Mouse (Mus musculus): ENCODE data around the gene Gm11541.

Gene Gm11541

DNA sequence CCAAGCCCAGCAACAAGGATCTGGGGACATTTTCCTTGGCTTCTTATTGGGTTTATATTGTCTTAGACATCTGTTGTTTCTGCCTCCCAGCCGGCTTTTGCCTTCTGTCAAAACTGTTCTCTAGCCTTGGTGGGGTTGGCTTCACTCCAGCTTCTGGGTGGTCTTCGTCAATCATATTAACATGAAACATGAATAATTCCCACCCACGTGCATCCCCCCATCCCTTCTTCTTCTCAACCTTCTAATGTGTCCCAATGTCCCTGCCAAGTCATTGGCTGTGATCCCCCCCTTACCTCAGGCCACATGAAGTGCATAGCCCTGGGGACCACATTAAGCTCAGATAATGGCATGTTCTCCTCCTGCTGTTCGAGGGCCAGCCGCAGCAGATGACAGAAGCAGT, at the start of gene Gm11541:
Gm11541 (minus strand) TSS at position 28 of the 400 bp plus-strand sequence.
- DNase-seq = peak; percentile 18 to 30

DNA sequence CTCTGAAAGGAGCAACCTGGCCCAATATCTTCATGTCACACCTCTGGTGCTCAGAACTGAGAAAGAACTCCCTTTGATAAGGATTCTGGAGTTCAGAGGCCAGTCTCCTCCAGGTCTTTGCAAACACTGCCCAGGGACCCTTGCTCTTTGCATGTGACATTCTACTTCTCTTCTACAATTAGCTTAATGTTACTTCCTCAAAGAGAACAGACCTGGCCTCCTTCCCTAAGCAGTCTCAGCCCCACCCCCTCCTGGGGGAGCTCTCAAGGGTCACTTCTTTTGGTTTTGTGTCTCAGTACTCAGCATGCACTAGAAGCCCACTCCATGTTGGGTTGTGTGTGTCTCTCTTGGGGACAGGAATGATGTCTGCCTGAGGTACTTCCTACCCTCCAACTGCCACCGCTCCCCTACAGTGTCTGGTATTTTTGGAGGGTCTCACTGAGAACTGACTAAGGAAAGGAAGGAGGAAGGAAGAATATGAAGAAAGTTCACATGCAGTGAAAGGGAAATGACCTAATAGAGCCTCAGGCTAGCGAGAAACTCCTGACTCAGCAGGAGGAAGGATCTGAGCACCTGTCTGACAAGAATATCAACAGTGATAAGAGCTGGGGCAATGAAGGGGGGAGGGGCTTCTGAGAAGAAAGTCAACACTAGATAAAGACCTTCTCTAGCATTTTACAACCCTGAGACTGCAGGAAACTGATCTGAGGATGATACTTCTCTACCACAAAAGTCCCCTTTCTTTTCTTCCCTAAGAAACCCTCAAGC, 48.8 kb upstream of the Gm11541 start:
- no peak for DNase-seq

DNA sequence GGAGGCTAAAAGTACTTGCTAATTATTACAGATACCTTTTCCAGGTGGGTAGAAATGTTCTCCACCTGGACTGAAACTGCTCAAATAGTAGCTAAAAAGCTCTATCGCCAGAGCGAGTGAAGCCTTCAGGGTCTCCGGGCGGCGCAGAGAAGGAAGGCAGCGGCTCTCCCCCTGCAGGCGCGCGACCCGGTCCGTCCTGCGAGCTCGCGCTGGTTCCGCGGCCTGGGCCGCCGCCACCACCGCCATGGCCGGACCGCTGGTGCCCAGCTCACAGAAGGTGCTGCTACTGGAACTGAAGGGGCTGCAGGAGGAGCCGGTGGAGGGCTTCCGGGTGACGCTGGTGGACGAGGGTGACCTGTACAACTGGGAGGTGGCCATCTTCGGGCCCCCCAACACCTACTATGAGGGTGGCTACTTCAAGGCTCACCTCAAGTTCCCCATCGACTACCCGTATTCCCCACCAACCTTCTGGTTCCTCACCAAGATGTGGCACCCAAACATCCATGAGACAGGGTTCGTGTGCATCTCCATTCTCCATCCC, 37.5 kb upstream of the Gm11541 start, which contains the start of gene Cdc34b:
Cdc34b (plus strand) TSS at position 51 of the 541 bp plus-strand sequence.
- DNase-seq = no peak

DNA sequence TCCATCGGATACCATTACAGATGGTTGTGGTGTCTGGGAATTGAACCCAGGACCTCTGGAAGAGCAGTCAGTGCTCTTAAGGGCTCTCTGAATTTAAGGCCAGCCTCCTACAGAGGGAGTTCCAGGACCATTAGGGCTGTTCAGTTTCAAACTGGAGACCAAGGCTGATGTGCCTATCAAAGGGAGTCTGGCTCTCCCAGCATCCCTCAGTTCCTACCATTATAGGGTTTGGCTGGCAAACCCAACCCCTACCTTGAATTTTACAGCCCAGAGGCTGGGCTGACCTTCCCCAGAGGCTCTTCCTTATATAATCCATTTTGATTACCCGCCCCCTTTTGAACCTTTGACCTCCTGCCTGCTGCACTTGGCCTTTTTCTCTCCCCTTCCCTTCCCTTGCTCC, 31.4 kb upstream of the Gm11541 start:
- no peak for DNase-seq

DNA sequence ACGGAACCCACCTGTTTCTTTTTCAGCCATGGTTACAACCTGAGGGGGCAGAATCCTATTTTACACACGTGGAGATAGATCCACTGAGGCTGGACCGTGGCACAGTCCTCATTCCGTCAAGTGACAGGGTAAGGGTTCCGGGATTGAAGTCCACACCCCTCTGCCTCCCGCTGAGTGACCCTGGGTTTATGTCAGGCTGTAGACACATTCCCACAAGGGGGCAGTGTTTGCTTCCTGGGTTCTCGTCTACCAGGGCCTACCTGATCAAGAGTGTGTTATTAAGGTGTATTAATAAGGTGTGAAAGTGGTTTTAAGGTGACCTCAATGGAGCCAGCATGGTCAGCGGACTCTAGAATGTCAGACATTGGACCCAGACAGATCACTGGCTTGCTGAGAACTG, 28.5 kb upstream of the Gm11541 start:
- peak in 1 of 2 experiments; percentile 39 for DNase-seq

DNA sequence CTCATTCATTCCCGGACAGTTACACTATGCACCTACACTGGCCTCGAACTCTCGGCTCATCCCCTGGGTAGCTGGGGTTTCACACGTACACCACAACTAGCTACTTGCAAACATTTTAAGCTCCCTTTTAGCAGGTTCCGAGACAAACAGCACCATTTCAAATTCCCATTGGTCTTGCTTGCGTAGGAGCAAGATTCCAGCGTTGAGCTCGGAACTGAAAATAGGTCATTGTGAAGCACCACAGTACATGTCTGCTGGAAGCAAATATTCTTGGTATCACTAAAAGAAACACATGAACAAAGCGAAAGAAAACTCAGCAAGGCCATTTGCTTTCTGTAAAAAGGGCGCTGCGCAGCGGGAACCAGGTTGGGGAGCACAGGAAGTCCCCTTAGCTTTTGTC, 26.9 kb upstream of the Gm11541 start:
- no peak for DNase-seq

DNA sequence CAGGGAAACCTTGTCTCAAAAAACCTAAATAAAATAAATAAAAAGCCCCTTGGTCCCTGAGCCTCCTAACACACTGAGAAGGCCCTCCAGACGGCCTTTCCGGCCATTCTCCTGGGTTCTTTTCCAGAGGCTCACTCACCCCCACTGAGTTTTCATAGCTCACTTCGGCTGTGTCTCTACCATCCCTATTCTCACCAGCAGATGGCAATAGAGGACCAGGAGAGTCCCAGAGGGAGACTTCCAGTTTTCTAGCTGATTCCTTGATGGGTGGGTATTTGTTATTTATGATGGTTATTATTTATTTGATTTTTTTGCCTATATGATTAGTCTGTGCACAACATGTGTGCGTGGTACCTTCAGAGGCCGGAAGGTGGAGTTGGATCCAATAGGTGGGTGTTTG, 26.0 kb upstream of the Gm11541 start:
- DNase-seq = peak in 1 of 2 experiments; percentile 77

DNA sequence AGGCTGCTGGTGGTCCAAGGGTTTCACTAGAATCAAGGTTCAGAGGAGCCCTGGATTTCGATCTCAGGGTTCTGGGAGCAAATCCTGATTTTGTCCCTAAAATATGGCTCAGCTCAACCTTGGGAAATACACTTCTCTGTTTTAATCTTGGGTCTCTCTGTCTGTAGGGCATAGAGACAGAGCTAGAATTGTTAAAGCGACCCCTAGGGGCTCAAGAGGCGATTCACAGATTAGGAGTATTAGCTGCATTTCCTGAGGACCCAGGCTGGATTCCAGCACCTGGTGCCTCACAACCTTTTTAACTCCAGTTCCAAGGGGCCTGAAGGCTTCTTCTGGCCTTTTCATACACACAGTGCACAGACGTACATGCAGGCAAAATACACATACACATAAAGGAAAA, 25.3 kb upstream of the Gm11541 start:
- no peak for DNase-seq

DNA sequence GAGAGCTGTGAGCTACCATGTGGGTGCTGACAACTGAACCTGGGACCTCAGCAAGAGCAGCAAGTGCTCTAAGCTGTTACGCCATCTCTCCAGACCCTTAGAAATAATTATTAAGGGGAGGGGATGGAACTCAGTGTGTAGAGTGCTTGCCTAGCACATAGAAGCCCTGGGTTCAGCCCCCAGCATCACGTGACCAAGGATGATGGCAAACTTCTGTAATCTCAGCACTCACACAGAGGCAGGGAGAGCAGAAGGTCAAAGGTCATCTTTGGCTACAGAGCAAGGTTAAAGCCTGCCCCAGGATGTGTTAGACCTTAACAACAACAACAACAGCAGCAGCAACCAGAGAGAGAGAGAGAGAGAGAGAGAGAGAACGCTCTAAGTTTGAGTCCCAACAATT, 24.2 kb upstream of the Gm11541 start:
- no peak for DNase-seq

DNA sequence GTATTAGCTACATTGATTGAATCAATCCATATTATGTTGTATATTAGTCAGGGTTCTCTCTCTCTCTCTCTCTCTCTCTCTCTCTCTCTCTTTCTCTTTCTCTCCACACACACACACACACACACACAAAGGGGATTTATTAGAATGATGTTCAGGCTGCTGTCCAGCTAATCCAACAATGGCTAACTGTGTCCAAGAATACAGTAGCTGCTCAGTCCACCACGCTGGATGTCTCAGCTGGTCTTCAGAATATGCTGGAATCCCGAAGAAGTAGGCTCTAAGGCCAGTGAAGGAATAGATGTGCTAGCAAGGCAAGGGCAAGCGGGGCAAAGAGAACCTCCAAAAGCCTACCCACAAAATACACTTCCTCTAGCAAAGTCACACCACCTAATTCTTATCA, 23.0 kb upstream of the Gm11541 start:
- DNase-seq = no peak

DNA sequence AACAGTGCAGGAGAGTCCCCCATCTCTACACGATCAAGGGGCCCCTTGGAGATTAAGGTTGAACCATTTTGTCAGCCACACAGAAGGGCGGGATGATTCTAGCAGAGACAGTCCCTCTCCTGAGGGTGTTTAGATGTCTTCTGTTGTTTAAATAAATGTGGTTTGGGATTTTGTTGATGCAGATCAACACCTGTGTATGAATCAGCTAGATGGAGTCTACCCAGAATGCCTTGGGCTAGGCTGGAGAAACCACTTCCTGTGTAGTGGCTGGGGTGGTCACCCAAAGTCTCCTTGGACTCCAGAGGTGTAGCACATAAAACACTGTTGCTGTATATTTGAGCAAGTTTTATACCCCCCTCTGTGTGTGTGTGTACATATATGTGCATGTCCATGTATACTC, 14.9 kb upstream of the Gm11541 start:
- DNase-seq = no peak

DNA sequence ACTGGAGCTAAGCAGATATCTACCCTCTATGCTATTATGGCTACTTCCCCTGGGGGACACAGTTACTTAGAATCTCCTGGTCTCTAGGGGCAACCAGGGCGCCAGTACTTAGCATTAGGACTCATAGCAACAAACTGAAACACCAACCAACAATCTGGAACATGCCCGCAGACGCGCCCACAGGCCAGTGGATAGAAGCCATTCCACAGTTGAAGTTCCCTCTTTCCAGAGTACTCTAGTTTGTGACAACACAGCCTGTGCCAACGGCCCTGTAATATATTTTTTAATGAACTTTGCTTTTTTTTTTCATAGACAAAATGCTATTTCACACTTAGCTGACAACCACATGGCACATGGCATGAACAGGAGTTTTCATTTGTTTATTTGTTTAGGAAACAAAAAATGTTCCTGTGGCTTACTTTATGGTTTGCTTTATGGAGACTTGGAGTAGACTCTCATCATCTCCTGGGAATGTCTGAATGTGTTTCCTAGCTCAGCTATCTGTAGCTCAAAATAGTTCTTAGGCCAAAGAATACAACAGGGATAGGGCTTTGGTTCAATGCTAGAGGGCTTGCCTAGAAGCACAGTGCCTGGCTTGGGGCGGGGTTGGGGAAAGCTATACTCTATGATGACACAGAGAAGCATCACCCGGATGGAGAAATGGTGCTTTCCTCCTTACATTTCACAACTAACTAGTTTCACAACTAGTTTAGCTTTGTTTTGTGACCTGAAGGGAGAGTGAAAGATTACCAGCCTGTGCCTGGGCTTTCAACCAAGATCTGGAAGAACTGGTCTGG, 14.0 kb upstream of the Gm11541 start:
- no peak for DNase-seq

DNA sequence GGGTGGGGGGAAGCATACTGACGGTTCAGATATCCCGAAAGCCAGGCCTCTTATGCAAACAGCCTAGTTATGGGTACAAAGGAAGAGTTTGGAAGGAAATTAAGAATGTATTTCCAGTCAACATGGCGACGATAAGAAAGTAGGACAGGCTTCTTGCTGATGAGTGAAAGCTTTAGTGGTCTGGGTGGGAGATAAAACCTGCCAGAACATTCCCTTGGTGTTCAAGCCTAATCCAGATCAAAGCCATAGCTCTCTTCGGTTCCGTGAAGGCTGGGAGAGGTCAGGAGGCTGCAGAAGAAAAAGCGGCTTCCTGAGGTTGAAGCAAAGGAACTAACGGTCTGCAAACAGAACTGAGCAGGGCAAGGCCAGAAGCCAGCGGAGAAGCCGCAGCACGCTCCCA, 12.9 kb upstream of the Gm11541 start:
- DNase-seq = no peak

DNA sequence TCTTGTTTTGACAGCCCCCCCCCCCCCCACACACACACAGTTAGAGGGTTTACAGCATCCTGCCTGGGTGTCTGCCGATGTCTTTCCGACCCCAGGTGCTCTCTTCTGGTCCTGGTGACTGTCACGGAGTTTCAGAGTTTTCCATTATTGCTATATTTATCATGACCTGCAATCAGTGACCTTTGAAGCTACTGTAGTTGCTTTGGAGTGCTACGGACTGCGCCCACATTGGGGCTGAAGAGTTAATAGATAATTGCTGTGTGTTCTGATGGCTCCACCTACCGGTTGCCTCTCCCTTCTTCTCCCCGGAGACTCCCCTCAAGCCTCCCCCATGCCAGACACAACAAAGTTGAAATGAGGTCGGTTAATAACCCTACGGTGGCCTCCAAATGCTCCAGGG, 12.5 kb upstream of the Gm11541 start:
- peak; percentile 54 to 62 for DNase-seq

DNA sequence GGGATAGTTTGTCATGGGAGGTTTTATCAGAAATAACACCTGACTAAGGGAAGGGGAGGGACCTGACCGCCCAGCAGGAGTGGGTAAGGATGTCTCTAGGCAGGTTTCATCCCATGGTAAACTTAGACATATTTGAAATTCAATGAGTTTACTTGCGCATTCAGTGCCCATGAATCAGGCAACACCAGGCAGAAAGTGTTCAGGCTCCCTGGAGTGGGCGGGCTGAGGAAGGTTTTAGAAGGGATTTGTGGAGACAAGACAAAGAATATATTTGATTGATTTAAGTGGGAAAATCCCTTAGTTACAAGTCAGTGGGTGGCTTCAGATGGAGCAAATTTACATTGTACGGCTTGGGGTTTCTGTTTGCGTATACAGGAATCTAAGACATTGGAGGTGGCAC, 11.3 kb upstream of the Gm11541 start:
- no peak for DNase-seq

DNA sequence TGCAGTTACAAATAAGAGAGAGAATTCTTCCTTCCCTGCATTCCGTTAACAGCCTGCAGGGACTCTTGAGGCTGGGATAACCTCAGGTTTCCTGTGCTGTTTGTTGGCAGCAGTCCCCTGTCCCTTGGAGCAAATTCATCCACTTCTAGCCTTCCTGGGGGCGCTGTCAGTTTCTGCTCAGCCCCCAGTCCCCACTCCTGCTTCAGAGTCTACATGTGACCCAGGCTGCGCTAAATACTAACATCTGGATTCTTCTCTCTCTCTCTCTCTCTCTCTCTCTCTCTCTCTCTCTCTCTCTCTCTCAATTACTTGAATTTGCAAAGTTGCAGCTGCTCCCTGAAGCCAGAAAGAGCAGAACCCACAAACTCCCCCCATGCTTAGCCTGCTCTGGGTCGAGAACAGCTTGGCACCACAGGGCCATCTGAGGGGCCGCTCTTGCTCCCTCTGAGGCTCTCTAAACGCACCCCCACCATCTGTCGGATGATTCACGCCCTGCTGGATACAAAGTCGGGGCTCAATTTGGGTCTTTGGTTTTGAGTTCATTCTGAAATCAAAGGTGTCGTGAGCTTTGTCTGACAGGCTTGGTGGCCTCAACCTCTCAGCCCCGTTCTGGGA, 9.1 kb upstream of the Gm11541 start:
- peak; percentile 29 to 72 for DNase-seq

DNA sequence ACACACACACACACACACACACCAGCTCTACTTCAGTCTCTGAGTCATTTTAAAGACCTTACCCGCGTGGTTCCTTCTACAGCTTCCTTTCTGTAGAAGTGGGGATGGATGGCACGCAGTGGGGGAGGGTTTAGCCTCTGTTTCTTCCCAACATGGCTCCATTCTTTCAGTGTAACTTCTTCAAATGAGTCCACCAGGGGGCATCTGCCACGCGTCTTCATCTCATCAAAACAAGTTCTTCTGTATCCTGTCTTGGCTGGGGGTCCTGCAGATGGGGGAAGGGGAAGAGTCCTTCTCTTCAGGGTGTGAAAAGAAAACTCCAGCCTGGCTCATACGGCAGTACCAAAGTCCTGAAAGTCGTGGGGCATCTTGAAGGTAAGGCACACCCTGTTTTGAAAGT, 279 bp downstream of the Gm11541 start:
- no peak for DNase-seq

DNA sequence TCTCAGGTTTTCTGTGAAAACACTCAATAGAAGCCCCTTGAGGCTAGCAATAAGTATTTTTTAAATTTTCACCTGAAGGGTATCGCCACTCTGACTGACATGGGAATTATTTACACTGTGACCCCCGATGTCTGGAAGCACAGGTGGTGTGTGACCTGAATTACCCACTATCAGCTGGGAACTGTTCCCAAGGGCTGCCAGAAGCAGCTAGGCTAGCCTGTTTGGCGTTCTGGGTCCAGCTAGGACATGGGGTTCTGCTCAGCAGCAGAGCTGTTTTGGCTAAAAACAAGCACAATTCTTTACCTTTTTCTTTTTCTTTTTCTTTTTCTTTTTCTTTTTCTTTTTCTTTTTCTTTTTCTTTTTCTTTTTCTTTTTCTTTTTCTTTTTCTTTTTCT, 2.1 kb downstream of the Gm11541 start:
- no peak for DNase-seq

DNA sequence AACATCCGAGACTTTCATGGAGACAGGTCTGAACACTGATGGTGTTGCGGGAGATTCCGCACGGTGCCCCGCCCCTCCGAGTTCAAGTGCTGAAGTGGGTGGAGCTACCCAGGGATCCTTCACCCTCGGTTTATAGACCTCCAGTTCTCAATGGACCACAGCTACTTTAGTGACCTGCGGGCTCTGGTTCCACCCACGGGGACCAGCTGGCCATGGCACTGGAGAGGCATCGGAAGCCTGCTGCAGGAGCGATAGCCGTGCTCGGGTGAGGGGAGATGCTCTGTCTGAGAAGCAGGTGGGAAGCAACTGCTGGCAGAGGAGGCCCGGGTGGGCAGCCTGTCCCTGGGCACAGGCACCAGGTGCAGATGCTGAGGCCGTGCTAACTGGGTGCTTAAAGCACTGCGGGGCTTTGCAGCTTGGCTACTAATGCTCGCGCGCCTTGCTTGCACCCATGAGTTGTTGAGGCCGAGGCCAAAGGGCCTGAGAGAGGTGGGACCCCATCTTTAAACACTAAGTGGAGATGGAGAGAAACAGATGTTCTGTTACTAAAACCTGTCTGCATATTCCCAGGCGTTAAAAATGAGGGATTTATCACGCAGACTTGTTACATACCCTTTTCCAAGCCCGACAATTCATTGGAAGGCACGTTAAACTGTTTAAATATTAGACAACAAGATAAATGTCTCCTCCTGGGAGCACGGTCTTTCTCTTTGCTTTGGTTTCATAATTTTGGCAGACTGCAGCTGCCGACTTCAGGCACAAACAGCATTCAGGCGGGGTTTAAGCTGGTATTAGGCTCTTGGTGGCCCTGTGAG, 2.7 kb downstream of the Gm11541 start:
- DNase-seq = no peak

DNA sequence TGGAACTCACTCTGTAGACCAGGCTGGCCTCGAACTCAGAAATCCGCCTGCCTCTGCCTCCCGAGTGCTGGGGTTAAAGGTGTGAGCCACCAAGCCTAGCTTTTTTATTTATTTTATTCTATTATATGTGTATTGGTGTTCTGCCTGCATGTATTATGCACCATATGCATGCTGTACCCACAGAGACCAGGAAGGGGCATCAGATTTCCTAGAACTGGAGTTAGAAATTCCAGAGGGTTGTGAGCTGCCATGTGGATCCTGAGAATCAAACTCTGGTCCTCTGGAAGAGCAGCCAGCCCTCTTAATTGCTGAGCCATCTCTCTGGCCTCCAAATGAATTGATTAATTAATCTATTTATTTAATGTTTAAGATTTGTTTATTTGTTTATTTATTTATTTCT, 4.9 kb downstream of the Gm11541 start:
- DNase-seq = no peak

DNA sequence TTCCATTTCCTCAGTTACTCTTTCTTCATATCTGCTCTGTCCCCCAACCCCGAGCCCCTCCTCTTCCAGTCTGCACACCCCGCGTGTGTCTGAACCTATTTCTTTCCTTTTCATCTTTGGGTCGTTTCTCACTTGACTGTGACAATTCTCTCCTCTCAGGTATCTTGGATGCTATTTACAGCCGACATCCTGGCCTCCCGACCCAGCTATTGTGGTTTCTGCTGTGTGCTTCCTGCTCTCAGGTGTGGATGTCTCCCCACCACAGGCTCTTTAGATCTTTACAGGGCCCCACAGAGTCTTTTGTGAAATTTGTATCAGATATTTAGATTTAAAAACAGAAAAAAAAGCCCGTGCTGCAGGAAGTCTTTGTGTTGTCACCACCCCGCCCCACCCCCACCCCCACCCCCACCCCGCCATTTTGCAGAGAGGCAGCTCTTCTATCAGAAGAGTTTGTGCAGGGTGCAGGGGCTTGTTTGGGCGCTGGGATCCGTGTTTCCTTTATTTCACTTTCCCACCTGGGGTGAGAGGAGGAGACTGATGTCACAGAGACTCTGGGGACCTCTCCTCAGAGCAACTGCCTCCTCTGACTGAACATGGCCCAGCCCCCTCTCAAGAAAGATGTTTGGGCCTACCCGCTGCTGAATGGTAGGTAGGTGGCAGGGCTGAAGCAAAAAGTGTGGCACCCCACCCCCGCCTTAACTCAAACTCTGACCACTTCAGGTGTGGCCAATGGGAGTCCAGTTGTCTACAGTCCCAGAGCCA, 6.4 kb downstream of the Gm11541 start:
- DNase-seq = no peak

DNA sequence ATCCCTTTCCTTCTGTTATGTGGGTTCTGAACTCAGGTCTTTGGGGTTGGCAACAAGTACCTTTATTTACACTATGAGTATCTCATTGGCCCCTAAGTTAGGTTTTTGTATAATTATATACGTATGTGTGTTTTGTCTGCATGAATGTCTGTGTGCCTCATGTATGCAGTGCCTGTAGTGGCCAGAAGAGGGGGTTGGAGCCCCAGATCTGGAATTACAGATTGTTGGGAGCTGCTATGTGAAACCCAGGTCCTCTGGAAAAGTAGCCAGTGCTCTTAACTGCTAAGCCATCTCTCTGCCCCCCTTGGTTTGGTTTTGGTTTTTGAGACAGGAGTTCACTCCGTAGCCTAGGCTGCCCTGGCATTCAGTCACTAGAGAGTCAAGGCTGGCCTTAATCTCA, 7.2 kb downstream of the Gm11541 start:
- no peak for DNase-seq
